Mouse (Mus musculus) heart, postnatal 0 days (tissue): Measurements from ENCODE around the gene Atf1.

Experiments used
- CTCF ChIP-seq: IDR thresholded peaks from 2 replicates; pipeline ENCODE4 v1.5.1; 2016; ENCODE audit warnings: antibody characterized with exemption, control low read depth, low read depth
- EP300 ChIP-seq: IDR thresholded peaks from 2 replicates; pipeline ENCODE4 v1.6.1; 2016; ENCODE audit warnings: antibody characterized with exemption, low read depth

- TF ChIP-seq CTCF, result no peak
- TF ChIP-seq EP300, result no peak
Observed at GRCm38 (mm10) chr15:100188962-100189404, 38.6 kb upstream of the Atf1 start.
